Mouse (Mus musculus): ENCODE measurements around the gene Ccdc141. TPM values are rescaled to one million over a fixed set of nuclear protein-coding genes. Genes with fewer than 3 reads are reported as not detected.
"Not testable (repeated sequence)": the region's sequence is repeated elsewhere in the genome, so short reads cannot be mapped to it uniquely, and the experiment has no call there.

Ccdc141 gene
- polyA plus RNA-seq, 1 experiment from 2014 or later, result 15.9 TPM

DNA sequence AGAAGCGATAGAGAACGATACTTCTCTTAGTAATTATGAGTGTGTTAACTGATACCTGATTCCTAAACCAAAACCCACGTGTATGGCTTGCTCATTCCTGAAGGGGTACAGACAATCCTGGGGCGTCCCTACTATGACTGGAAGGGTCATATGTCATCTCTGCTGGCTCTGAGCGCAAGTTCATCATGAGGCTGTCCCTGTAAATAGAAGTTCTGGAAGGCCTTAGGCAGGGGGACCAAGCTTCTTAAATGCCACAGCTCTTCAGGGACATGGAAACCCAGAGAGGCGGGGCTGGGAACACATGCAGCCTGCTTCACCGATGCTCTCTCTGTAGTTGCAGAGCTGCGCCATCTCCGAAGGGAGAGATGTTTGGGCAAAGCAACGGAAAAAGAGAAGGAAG lies 133.2 kb downstream of the Ccdc141 start:
- no peak for ATAC-seq (ENCODE audit: insufficient number of reproducible peaks, low FRiP score, low TSS enrichment, low read depth)
- no peak overlapping the region for H3K4me3 ChIP-seq
- H3K27ac ChIP-seq, result no peak overlapping the region
- H3K9me3 ChIP-seq, result no peaks in the 10 kb centered on the region
- no peaks in the 10 kb centered on the region for H3K4me1 ChIP-seq
- no peaks in the 10 kb centered on the region for H3K36me3 ChIP-seq
- no peak overlapping the region for H3K4me2 ChIP-seq
- no peak overlapping the region for H3K9ac ChIP-seq
- no peaks in the 10 kb centered on the region for H3K27me3 ChIP-seq
- 84% methylated on average over 10 of the region's 10 CpGs for WGBS

DNA sequence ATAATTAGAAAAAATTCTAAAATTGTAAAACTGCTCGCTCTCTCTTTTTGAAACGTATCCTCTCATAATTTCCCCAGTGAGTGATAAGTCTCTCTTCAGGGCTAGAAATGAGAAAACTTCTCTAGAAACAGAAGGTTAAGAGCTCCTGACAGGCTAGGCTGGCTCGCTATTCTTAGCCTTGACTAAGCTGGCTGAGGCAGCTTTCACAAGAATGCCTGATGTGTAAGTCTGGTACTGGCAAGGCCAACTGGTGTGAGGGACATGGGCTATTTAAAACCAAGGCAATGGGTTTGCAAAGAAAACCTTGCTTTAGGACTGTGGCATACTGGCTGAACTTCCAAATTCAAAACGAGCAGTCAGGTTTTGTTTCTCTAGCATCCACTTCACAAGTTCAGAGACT lies 136.3 kb downstream of the Ccdc141 start:
- no peak for ATAC-seq (ENCODE audit: insufficient number of reproducible peaks, low FRiP score, low TSS enrichment, low read depth)
- Histone ChIP-seq H3K27me3 (no peaks in the 10 kb centered on the region), H3K4me1 (no peaks in the 10 kb centered on the region), H3K36me3 (no peaks in the 10 kb centered on the region), H3K4me3 (no peak overlapping the region), H3K4me2 (no peak overlapping the region), H3K9ac (no peak overlapping the region), H3K9me3 (no peaks in the 10 kb centered on the region), H3K27ac (no peak overlapping the region)
- WGBS, result 63% methylated on average over 4 of the region's 4 CpGs

DNA sequence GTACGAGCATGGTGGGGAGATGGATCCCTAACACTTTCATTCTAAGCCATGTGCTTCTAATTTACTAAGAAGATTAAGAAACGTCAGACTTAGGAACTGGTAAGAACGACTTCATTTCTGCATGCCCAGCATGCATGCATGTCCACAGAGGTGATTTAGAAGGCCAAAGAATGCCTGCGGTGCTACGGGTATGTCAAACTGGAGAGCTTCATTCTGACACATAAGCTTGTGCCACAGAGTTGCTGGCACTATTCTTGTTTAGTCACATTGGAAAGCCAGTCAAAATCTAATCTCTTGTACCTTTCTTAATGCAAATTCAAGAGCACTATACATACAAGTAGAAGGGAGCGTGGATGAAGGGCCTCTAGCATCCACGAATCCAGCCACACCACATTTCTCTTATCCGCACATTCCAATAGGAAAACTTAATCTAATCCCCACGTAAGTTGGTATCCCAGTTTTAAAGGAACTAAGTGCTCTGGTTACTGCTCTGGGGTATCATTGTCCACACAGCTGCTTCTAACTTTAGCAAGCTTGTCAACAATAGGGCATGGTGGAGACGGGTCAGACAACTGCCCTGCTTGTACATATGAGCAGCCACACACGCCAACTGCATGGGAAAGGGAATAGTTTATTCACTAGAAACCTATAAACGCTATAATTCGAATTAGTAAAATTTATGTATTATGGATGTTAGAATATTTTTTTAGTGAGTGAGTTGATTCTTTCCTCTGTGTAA lies 136.9 kb downstream of the Ccdc141 start:
- Histone ChIP-seq H3K9me3 (no peaks in the 10 kb centered on the region), H3K36me3 (no peaks in the 10 kb centered on the region), H3K4me3 (no peak overlapping the region), H3K27ac (no peak overlapping the region), H3K9ac (no peak overlapping the region), H3K4me1 (no peaks in the 10 kb centered on the region), H3K4me2 (no peak overlapping the region), H3K27me3 (no peaks in the 10 kb centered on the region)
- 63% methylated on average over 13 of the region's 13 CpGs for WGBS
- ATAC-seq (ENCODE audit: insufficient number of reproducible peaks, low FRiP score, low TSS enrichment, low read depth), result no peak

DNA sequence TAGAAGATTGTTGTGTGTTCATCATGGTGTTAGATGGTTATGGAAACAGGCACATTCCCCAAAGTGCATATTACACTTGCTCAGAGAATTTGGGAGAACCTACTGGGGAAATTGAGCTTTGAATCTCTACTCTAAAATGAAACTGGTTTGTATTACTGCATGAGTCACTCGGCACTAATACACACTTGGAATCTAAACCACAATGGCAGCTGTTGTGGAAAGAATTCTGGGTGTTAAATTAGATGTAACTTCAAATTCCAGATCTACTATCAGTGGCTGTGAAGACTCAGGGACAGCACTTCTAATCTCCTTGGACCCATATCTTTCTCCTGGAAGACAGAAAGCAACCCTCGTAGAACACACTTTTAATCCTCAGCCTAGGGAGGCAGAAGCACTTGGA lies 149.8 kb downstream of the Ccdc141 start:
- H3K9me3 ChIP-seq, result no peaks in the 10 kb centered on the region
- 78% methylated on average over 2 of the region's 2 CpGs for WGBS
- no peak for ATAC-seq (ENCODE audit: insufficient number of reproducible peaks, low FRiP score, low TSS enrichment, low read depth)

DNA sequence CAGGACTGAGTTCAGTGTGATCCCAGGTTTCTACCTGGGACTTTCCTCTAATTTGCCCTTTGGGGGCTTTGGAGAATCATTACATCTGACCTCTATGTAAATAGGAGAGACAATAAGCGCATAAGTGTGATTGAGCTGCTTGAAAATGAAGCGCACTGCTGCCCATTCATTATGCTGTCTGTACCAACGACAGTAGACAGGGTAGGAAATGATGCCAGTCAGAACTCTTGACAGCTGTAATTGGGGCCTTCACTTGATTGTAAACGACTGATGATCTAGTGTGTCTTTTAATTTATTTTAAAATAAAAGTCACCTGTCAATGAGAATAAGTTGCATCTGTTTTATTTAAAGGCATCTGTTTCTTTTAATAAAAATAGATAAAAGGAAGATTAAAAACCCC lies 152.7 kb downstream of the Ccdc141 start:
- H3K27ac ChIP-seq, result no peak overlapping the region
- WGBS, result 66% methylated on average over 4 of the region's 4 CpGs
- ATAC-seq (ENCODE audit: insufficient number of reproducible peaks, low FRiP score, low TSS enrichment, low read depth), result no peak
- no peaks in the 10 kb centered on the region for H3K9me3 ChIP-seq
- no peak overlapping the region for H3K4me2 ChIP-seq
- H3K4me1 ChIP-seq, result no peaks in the 10 kb centered on the region
- H3K27me3 ChIP-seq, result no peaks in the 10 kb centered on the region
- H3K36me3 ChIP-seq, result no peaks in the 10 kb centered on the region
- H3K4me3 ChIP-seq, result no peak overlapping the region
- no peak overlapping the region for H3K9ac ChIP-seq

More for the DNA sequence above, 149.8 kb downstream of the Ccdc141 start:
- no peak overlapping the region for H3K9ac ChIP-seq
- H3K4me3 ChIP-seq, result no peak overlapping the region
- H3K4me2 ChIP-seq, result no peak overlapping the region
- no peaks in the 10 kb centered on the region for H3K4me1 ChIP-seq
- H3K27ac ChIP-seq, result no peak overlapping the region
- H3K36me3 ChIP-seq, result no peaks in the 10 kb centered on the region
- H3K27me3 ChIP-seq, result no peaks in the 10 kb centered on the region

DNA sequence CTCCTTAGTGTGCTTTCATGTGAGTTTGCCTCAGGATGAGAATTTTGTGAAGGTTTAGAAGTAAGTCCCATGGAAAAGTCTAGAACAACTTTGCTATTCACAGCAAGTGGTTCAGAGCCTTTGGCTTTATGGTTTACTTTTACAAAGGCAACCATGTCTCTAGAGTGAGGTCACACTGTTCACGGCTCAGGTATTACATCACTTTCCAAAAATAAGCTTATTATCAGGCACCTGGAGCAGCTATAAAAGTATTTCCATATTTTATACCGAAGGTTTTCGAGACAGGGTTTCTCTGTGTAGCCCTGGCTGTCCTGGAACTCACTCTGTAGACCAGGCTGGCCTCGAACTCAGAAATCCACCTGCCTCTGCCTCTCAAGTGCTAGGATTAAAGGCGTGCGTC lies 157.0 kb downstream of the Ccdc141 start:
- not testable (repeated sequence) for H3K9ac ChIP-seq; H3K4me1 ChIP-seq; H3K27me3 ChIP-seq; H3K36me3 ChIP-seq; H3K9me3 ChIP-seq; H3K4me2 ChIP-seq; ATAC-seq (ENCODE audit: insufficient number of reproducible peaks, low FRiP score, low TSS enrichment, low read depth); H3K4me3 ChIP-seq; H3K27ac ChIP-seq
- WGBS, result 73% methylated on average over 6 of the region's 6 CpGs

DNA sequence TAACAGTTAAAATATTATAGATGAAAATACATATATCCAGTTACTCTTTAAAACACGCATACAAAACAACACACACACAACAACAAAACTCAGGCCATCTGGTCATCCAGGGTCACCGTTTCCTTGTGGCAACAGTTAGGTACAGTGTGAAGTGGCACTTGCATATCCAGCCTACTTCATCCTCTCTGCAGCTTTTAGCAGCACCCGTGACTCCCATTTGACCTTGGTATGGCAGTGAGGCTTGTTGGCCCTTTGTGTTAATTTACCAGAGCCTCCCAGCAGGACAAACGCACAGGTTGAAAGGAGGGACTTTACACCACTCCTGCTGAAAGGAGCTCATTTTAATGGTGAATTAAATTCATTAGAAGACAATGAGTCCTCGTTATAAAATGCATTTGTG lies 158.5 kb downstream of the Ccdc141 start:
- Histone ChIP-seq H3K27me3 (no peaks in the 10 kb centered on the region), H3K4me3 (no peak overlapping the region), H3K9me3 (no peaks in the 10 kb centered on the region), H3K36me3 (no peaks in the 10 kb centered on the region), H3K4me1 (no peaks in the 10 kb centered on the region), H3K27ac (no peak overlapping the region), H3K9ac (no peak overlapping the region), H3K4me2 (no peak overlapping the region)
- 70% methylated on average over 5 of the region's 5 CpGs for WGBS
- ATAC-seq (ENCODE audit: insufficient number of reproducible peaks, low FRiP score, low TSS enrichment, low read depth), result no peak

DNA sequence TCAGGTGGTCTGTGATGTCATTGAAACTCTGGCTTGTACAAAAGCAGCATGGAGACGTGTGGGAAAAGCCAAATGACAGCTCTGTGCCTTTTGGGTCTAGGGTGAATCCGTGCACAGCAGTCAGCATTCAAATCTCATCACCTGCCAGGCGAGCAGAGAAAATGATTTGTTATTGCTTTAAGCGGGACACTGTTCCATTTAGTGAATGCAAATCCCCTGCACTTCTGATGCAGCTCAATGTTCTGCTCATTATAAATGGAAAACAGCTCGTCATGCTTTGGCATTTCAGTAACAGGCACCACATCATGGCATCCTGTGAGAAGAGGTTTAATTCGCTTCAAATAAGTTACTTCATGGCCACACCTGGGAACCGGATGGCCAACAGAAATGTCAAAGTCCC lies 163.4 kb downstream of the Ccdc141 start:
- WGBS, result 76% methylated on average over 7 of the region's 7 CpGs
- no peak overlapping the region for H3K4me2 ChIP-seq
- no peak overlapping the region for H3K27ac ChIP-seq
- no peaks in the 10 kb centered on the region for H3K36me3 ChIP-seq
- no peaks in the 10 kb centered on the region; the same call in 1 of the 2 replicates for H3K27me3 ChIP-seq
- H3K4me3 ChIP-seq, result no peak overlapping the region
- no peaks in the 10 kb centered on the region for H3K4me1 ChIP-seq
- ATAC-seq (ENCODE audit: insufficient number of reproducible peaks, low FRiP score, low TSS enrichment, low read depth), result no peak
- H3K9me3 ChIP-seq, result no peaks in the 10 kb centered on the region
- H3K9ac ChIP-seq, result no peak overlapping the region

DNA sequence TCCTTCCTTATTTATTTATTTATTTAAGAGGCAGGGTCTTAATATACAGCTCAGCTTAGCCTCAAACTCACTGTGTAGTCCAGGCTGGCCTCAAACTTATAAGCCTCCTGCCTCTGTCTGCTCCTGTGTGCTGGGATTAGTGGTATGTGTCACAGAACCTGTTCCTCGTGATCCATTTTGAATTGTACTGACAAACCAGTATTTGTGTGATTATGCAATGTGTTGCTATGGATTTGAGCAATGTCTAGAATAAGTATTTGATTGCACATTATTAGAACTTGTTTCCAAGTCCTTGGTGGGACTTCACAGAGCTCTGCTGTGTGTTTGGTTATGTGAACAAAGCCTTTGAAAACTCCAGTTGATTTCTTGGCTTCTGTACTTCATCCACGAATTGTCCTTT lies 167.3 kb downstream of the Ccdc141 start:
- no peaks in the 10 kb centered on the region for H3K36me3 ChIP-seq
- H3K9ac ChIP-seq, result no peak overlapping the region
- no peak for ATAC-seq (ENCODE audit: insufficient number of reproducible peaks, low FRiP score, low TSS enrichment, low read depth)
- no peaks in the 10 kb centered on the region; the same call in 1 of the 2 replicates for H3K27me3 ChIP-seq
- WGBS, result 62% methylated on average over 2 of the region's 2 CpGs
- no peaks in the 10 kb centered on the region for H3K9me3 ChIP-seq
- no peaks in the 10 kb centered on the region for H3K4me1 ChIP-seq
- H3K4me2 ChIP-seq, result no peak overlapping the region
- H3K27ac ChIP-seq, result no peak overlapping the region
- H3K4me3 ChIP-seq, result no peak overlapping the region

DNA sequence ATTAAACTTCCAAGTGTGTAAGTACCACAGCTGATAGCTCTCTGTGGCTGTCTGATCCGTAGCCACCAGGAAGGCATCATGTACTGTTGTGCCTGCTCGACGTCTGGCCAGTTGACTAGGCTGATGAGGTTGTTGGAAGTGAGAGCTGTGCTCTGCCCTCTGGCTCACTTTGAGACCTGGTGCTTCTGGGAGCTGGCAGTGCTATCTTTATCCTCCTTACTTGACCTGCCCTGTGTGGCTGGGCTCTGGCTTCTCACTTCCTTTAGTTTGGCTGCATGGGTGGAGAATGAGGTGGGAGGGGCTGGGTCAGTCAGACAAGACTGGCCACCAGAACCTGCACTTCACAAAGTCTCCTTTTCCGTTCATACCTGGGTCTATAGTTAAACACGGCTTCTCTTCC lies 172.1 kb downstream of the Ccdc141 start:
- Histone ChIP-seq H3K27ac (no peak overlapping the region), H3K36me3 (no peaks in the 10 kb centered on the region), H3K4me3 (no peak overlapping the region), H3K9ac (no peak overlapping the region), H3K4me1 (no peaks in the 10 kb centered on the region), H3K9me3 (no peaks in the 10 kb centered on the region), H3K27me3 (no peaks in the 10 kb centered on the region), H3K4me2 (no peak overlapping the region)
- no peak for ATAC-seq (ENCODE audit: insufficient number of reproducible peaks, low FRiP score, low TSS enrichment, low read depth)
- WGBS, result 52% methylated on average over 5 of the region's 5 CpGs

DNA sequence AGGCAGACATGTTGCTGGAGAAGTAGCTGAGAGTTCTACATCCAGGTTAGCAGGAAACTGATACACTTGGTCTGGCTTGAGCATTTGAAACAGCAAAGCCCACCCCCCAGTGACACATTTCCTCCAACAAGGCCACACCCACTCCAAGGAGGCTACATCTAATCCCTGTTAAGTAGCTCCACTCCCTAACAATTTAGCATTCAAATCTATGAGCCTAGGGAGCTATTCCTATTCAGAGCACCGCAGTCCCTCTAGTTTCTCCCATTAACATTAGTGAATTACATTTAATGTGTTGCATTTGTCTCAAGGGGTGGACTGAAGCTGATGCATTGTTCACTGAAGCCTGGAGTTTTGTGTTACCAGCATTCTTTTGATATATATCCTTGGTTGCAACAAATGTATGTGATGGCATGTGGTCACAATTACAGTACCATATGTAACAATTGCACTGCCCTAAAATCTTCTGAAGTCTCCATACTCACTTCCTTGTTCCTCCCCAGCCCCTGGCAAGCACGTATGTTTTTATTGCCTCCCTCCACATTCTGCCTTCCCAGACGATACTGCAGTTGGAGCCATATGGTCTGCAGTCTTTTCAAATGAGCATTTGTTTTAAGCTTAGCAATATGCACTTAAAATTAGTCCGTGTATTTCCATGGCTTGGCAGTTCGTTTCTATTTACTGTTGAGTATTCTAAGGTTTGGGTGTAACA lies 177.8 kb downstream of the Ccdc141 start:
- Histone ChIP-seq H3K4me1 (no peaks in the 10 kb centered on the region), H3K4me3 (no peak overlapping the region), H3K9ac (no peak overlapping the region), H3K36me3 (no peaks in the 10 kb centered on the region), H3K9me3 (no peaks in the 10 kb centered on the region), H3K27ac (peak overlapping the region; percentile 27), H3K27me3 (no peaks in the 10 kb centered on the region), H3K4me2 (no peak overlapping the region)
- WGBS, result 29% methylated on average over 5 of the region's 5 CpGs
- ATAC-seq (ENCODE audit: insufficient number of reproducible peaks, low FRiP score, low TSS enrichment, low read depth), result peak; percentile 65; the same call in 1 of the 2 replicates

DNA sequence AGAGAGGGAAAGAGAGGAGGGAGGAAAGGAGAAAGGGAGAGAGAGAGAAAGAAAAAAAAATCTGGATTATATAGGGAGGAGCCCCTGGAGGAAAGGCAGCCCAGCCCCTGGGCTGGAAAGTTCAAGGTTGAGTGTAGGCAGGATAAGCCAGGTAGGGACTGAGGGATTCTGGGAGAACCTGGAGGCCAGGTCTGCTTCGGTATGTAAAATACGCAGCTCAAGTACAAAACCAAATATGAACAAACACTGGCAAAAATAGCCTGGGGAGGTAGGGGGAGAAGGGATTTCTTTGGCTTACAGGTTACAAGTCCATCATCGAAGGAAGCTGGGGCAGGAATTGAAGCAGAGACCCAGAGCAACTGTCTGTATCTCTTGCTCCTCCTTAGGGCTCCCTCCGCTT lies 183.1 kb downstream of the Ccdc141 start:
- ATAC-seq (ENCODE audit: insufficient number of reproducible peaks, low FRiP score, low TSS enrichment, low read depth), result no peak
- Histone ChIP-seq H3K4me2 (no peak overlapping the region), H3K27me3 (no peaks in the 10 kb centered on the region), H3K9me3 (no peaks in the 10 kb centered on the region), H3K4me3 (no peak overlapping the region), H3K36me3 (no peaks in the 10 kb centered on the region), H3K27ac (no peak overlapping the region), H3K4me1 (no peaks in the 10 kb centered on the region), H3K9ac (no peak overlapping the region)
- WGBS, result 85% methylated on average over 4 of the region's 4 CpGs

Data from limb, embryonic 15.5 days (tissue).